Mouse (Mus musculus): ENCODE measurements around the gene 2610042L04Rik.
"Not testable (repeated sequence)": the region's sequence is repeated elsewhere in the genome, so short reads cannot be mapped to it uniquely, and the experiment has no call there.

DNA sequence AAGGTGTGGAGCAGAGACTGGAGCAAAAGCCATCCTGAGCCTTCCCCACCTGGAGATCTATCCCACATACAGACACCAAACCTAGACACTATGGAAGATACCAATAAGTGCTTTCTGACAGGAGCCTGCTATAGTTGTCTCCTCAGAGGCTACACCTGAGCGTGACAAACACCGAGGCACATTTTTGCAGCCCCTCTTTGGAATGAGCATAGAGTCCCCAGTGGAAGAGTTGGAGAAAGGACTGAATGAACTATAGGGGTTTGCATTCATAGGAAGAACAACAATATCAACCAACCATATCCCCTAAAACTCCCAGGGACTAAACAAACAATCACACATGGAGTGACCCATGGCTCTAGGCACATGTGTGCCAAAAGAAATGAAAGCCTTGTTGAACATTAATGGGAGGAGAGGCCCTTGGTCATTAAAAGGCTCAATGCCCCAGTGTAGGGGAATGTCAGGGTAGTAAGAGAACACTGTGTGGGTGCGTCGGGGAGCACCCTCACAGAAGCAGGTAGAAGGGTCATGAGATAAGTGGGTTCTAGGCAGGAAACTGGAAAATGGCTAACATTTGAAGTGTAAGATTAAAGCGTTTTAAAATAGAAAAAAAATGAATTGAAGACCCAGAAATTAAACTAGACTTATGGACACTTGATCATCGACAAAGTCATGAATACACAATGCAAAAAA is 58.4 kb downstream of the 2610042L04Rik start:
- not testable (repeated sequence) for TF ChIP-seq POLR2A (IDR thresholded peaks at IDR 0.05; ENCODE audit: borderline replicate concordance, low read depth, low read length); CTCF (IDR thresholded peaks at IDR 0.05; ENCODE audit: low read depth, low read length)
